ENCODE assay signal across 19 mouse cellular contexts in the genomic region with DNA sequence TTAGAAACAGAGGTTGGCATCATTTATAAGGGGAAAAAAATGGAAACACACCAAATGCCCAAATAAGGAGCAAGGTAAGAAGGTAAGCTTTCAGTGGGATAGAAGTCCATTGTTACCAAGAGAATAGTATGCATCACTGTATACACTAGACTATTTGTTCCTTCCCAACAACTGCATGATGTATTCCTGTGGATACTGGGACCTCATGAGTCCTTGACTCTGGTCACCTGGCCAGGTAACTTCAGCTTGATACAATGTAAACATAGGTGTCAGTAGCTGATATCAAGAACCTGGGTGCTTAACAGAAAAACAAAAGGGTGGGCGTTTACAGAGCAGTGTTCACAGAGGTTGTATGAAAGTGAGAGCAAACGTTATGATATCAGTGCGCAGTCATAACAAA. TPM values are rescaled to one million over a fixed set of nuclear protein-coding genes. Genes with fewer than 3 reads are reported as not detected.
"Had no signal": no experiment of that assay in that cellular context is flagged by ENCODE, and none has a peak within 500 bp of the region (broad histone marks: within the 10 kb centered on the region; RNA-seq: fewer than 3 reads in every experiment).

No protein-coding gene starts in this region.

- H3K9me3 ChIP-seq: neural tube, embryonic 12.5 days; neural tube, embryonic 13.5 days; neural tube, embryonic 15.5 days; stomach, embryonic 15.5 days had no signal

- H3K36me3 ChIP-seq: neural tube, embryonic 12.5 days; neural tube, embryonic 13.5 days; neural tube, embryonic 15.5 days; stomach, embryonic 15.5 days had no signal

- H3K9ac ChIP-seq: neural tube, embryonic 12.5 days; neural tube, embryonic 13.5 days; neural tube, embryonic 15.5 days; stomach, embryonic 15.5 days had no signal

- H3K4me1 ChIP-seq: stomach, embryonic 15.5 days had no signal

- DNase-seq: retina, postnatal 1 day; right cerebral cortex, adult 18-20 months; right cerebral cortex, postnatal 14 days; right cerebral cortex, postnatal 25 days; right cerebral cortex, postnatal 4 days; spleen, adult 18-20 months; thymus, adult 18-20 months; thymus, adult 2 months; thymus, postnatal 14 days; thymus, postnatal 25 days; thymus, postnatal 36 days; thymus, postnatal 4 days had no signal

- H3K27ac ChIP-seq: neural tube, embryonic 12.5 days; neural tube, embryonic 13.5 days; neural tube, embryonic 15.5 days; stomach, embryonic 15.5 days had no signal

- H3K27me3 ChIP-seq: neural tube, embryonic 12.5 days; neural tube, embryonic 13.5 days; neural tube, embryonic 15.5 days; stomach, embryonic 15.5 days had no signal

- H3K4me3 ChIP-seq: neural tube, embryonic 12.5 days; neural tube, embryonic 13.5 days; neural tube, embryonic 15.5 days; stomach, embryonic 15.5 days had no signal

- H3K4me2 ChIP-seq: neural tube, embryonic 12.5 days; neural tube, embryonic 13.5 days; neural tube, embryonic 15.5 days; stomach, embryonic 15.5 days had no signal

RNA-seq across cellular contexts. Expression of gene Stk32b, which starts 24.2 kb away (rescaled TPM):
- polyA plus RNA-seq: small intestine, adult 2 months; thymus, postnatal 0 days had no signal

RNA-seq across cellular contexts. Expression of gene Cytl1, which starts 42.6 kb away (rescaled TPM):
- polyA plus RNA-seq: stomach, embryonic 14.5 days had no signal
